Mouse (Mus musculus): ENCODE results near the gene Hnrnpul2.

The Hnrnpul2 gene

GRCm38 (mm10) chr19:8819596-8820423 lies at the start of gene Hnrnpul2:
TSS of gene Hnrnpul2 (plus strand) at chr19:8820010.
- CTCF ChIA-PET: interaction anchor here (1.3 to 2.1 kb wide), 3 partner anchors 13 to 27 kb away, joined by 3 to 11 read pairs (median 3); partner anchors contain the start of gene Polr2g

GRCm38 (mm10) chr19:8770567-8771270 lies 49.1 kb upstream of the Hnrnpul2 start, which contains the start of gene Tmem223:
TSS of gene Tmem223 (plus strand) at chr19:8770996.
- CTCF ChIA-PET: interaction anchor here (1.1 kb wide), 1 partner anchor 57 kb away, joined by 4 read pairs; no protein-coding TSS in a partner anchor

DNA sequence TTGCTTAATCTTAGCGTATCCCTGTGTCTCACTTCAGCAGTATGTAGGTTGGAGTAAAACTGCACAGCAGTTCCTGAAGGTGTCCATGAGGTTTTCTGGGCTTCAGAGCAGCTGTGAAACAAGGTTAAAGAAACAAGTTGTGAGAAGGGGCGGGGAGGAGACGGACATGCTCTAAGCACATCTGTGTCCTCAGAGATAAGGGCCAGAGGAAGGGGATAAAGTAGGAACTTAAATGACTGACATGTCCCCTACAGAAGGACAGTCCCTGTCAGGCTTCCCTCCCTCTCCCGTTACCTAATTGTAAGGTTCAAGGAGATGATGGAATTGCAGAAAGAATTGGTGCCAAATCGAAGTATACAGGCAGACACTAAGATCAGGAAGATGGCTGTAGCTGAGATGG lies 46.8 kb upstream of the Hnrnpul2 start:
- CTCF ChIA-PET: interaction anchor here (0.6 kb wide), 1 partner anchor 40 kb away, joined by 7 read pairs; no protein-coding TSS in a partner anchor

DNA sequence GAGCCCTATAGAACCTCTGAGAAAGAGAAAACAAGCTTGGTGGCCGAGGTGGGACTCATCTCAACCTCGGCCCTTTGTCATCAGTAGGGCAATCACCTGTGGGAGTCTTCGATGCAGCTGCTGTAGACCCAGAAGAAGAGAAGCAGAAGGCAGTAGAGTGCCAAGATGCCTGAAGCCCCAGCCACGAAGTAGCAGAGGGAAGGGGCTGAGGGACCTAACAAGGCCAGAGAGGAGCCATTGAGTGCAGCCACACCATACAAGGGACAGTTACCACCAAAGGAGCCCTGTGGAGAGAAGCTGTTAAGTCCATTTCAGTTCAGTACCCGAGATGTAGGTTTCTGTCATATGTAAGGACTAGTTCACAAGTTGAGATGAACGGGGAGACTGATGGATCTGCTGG lies 46.4 kb upstream of the Hnrnpul2 start:
- CTCF ChIA-PET: no interaction called here

- CTCF ChIA-PET: interaction anchor here (0.6 to 1.0 kb wide), 2 partner anchors 17 to 211 kb away, joined by 4 read pairs; no protein-coding TSS in a partner anchor
These were observed 45.5 kb upstream of the Hnrnpul2 start, which contains the start of gene Tmem179b for GRCm38 (mm10) chr19:8774086-8774835. TSS of gene Tmem179b (minus strand) at chr19:8774467.

GRCm38 (mm10) chr19:8774951-8775421 lies 44.8 kb upstream of the Hnrnpul2 start:
- CTCF ChIA-PET: interaction anchor here (1.0 kb wide), 1 partner anchor 17 kb away, joined by 4 read pairs; no protein-coding TSS in a partner anchor

DNA sequence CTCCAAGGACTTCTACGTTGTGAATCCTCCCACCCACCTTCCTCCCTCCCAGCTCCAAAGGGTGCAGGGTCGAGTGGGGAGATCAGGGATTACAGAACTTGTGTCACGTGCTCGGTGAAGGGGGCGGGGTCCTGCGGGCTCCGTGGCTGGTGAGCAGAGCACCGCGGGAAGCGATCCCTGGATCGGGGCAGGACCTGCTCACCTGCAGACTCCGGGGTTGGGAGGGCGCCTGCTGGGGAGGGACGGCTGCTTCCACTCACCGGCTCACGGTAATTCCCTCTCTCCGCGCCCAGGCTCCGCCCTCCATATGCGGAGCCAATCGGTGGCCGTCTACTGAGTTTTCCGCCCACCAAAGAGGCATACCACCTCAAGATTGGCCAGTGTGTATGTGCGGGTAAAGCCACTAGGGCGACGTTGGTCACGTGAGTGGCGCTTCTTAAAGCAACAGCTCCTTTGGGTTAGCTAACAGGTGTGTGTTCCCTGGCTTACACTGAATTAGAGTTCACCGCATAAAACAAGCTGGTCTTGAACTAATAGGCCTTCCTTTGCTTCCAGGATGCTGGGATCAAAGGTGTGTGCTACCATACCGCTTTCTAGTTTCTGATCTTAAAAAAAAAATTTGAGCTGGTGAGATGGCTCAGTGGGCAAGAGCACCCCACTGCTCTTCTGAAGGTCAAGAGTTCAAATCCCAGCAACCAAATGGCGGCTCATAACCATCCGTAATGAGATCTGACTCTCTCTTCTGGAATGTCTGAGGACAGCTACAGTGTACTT lies 33.6 kb upstream of the Hnrnpul2 start, which contains the start of gene Taf6l:
Gene Taf6l (minus strand): TSS at position 410 of the 774 bp plus-strand sequence.
- CTCF ChIA-PET: no interaction called here

DNA sequence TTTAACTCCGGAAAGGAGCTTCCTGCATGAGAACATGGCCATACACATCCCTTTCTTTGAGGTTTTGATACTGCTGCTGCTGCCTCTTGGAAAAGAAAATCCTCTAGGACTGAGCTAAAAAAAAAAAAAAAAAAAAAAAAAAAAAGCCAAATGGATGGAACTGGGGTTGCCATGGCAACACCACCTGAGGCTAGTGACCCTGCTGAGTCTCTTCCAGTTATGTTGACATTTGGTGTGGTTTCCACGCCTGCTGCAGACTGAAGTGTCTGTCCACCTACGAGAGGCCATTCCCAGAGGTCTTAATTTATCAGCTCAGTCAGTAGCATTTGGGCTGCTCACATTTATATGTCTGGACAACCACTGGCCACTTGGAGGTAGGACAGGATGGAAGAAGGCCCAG lies 31.3 kb upstream of the Hnrnpul2 start:
- CTCF ChIA-PET: interaction anchor here (0.6 to 1.1 kb wide), 3 partner anchors 13 to 275 kb away, joined by 3 to 16 read pairs (median 4); partner anchors contain the start of gene Zbtb3

DNA sequence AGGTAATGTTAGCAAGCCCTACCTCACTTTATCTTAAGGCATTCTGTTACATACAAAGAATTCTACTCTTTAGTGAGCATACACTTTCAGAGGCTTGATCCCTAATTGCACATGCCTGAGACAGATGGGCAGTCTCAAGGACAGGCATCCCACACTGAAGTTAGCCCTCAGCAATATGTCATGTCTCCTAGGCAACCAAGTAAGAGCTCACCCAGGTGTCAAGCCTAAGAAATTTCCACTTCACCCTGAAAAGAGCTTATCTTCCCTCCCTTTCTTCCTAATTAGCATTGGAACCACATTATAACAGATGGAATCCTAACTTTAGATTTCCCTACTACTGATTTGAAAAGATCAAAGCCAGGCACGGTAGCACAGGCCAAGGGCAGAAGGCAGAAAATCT lies 30.6 kb upstream of the Hnrnpul2 start:
- CTCF ChIA-PET: interaction anchor here (0.6 kb wide), 1 partner anchor 21 kb away, joined by 16 read pairs; no protein-coding TSS in a partner anchor

DNA sequence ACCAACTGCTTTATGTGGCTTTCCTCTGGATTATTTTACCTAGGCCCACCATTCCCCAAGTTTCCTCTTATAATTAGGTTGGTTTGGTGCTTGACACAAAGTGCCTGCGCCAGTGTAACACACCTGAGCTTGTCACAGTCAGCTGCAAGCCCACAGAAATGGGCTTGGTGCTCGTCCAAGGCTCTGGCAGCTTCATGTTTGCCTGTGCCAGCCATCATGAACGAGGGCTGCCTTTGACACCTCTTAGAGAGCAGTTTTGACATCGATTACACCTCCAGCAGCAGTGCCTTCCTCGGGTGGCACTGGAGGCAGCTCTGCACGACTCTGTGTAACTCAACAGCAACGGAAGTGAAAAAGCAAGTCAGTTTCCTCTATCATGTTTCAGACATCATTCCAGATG lies 29.6 kb upstream of the Hnrnpul2 start:
- CTCF ChIA-PET: interaction anchor here (0.6 kb wide), 2 partner anchors 43 to 59 kb away, joined by 3 read pairs; no protein-coding TSS in a partner anchor

GRCm38 (mm10) chr19:8798264-8798946 lies 21.4 kb upstream of the Hnrnpul2 start, which contains the start of gene Polr2g:
TSS of gene Polr2g (minus strand) at chr19:8798577.
- CTCF ChIA-PET: interaction anchor here (0.6 to 1.3 kb wide), 4 partner anchors 9 to 22 kb away, joined by 3 to 4 read pairs (median 3); partner anchors contain the start of gene Ttc9c

DNA sequence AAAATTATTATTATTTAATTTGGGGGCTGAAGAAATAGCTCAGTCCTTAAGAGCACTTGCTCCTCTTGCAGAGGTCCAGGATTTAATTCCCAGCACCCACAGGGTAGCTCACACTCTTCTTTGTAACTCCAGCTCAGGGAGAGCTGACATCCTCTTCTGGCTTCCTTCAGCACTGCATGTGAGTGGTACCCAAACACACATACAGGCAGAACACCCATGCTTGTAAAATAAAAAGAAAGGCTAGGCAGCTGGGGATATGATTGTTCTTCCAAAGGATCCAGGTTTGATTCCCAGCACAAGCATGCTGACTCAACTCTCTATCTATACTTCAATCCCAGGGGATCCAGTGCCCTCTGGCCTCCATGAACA lies 20.9 kb upstream of the Hnrnpul2 start:
- CTCF ChIA-PET: interaction anchor here (0.6 to 0.8 kb wide), 2 partner anchors 8 to 20 kb away, joined by 3 read pairs; partner anchors contain the start of gene Ttc9c

DNA sequence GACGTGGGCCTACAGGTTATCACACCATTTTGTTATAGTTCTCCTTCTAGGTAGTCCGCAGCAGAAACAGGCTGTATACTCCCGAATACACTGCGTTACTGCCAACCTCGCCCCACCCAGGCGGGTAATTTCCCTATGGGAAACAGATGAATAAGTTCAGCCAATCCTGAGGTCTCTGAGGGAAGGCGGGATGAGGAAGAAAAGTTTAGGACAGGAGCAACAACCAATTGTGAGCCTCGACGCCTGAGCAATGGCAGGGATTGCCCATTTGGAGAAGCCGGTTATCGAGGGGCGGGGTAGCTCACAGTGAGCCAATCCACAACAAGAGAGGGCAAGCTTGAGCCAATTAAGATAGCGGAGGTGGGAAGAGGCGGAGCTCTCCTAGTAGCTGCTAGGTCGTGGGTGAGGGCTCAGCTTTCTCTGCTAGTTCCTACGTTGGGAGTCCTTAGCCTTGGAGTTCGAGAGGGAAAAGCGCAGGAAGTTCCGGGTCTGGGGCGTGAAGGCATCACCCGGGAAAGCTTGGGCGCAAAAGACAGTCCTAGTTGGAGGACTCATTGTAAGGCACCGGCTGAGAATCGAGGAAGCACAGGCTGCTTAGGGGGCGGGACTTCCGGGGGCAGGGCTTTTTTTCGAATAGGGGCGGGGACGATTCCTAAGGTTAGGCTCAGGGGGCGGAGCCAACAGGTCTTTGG lies 17.5 kb upstream of the Hnrnpul2 start, which contains the start of gene Zbtb3:
Gene Zbtb3 (plus strand): TSS at position 426 of the 692 bp plus-strand sequence.
- CTCF ChIA-PET: interaction anchor here (0.5 to 1.3 kb wide), 4 partner anchors 14 to 119 kb away, joined by 3 to 5 read pairs (median 4); no protein-coding TSS in a partner anchor

- CTCF ChIA-PET: interaction anchor here (1.3 kb wide), 1 partner anchor 27 kb away, joined by 3 read pairs; no protein-coding TSS in a partner anchor
These were observed 16.5 kb upstream of the Hnrnpul2 start for GRCm38 (mm10) chr19:8803204-8803780.

DNA sequence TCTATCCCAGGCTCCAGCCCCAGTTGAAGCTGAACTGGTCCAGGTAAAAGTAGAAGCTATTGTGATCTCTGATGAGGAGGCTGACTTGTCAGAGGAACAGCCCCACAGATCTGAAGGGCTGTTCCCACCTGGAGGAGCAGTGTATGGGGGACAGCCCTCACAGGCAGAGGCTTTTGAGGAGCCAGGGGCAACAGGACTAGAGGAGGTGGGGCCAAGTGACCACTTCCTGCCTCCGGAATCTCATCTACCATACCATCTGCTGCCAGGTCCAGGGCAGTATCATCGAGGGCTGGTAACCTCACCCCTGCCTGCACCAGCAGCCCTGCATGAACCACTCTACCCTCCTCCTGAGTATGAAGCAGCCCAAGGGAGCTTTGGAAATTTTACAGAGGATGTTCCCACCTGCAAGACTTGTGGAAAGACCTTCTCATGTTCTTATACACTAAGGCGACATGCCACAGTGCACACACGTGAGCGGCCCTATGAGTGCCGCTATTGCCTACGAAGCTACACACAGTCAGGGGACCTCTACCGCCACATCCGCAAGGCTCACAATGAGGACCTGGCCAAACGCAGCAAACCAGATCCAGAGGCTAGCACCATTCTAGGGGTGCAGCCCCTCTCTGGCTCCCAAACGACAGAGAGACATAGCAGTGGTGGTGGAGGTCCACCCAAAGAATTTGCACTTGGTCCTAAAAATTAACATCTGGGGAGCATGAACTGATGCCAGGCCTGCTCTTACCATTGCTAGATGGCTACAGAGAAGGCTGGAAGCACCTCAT lies 15.7 kb upstream of the Hnrnpul2 start:
- CTCF ChIA-PET: interaction anchor here (1.3 kb wide), 1 partner anchor 26 kb away, joined by 3 read pairs; no protein-coding TSS in a partner anchor

- CTCF ChIA-PET: interaction anchor here (0.6 to 1.5 kb wide), 2 partner anchors 8 to 13 kb away, joined by 3 to 11 read pairs; partner anchors contain the start of genes Hnrnpul2, Polr2g and Ttc9c
These were observed 13.0 kb upstream of the Hnrnpul2 start for GRCm38 (mm10) chr19:8806810-8807209.

GRCm38 (mm10) chr19:8815812-8816211 lies 4.0 kb upstream of the Hnrnpul2 start:
- CTCF ChIA-PET: no interaction called here
